Mouse (Mus musculus) thymus, postnatal 4 days (tissue): ENCODE results near the gene Stk39.

Experiments used
- DNase-seq: peaks from one replicate; pipeline ENCODE4 v3.0.0; 2021

The Stk39 gene

DNA sequence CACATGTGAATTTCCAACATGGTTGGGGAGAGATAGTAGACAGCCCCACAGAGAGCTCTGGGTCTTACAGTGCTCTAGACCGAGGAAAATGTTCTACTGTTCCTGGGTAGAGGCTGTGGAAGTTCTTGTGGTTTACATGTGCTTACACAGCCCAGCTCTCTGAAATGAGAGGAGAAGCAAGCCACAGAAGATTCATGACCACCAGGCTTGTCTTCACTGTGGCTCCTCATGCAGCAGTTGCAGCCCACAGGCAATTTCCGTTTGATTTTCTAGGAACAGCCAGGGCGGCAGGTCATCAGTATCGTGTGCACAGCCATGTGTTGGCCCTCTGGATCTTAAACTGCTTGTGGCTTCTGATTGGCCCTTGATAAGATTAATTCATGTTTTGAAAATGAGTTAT lies 252.2 kb downstream of the Stk39 start:
- DNase-seq: no peak

GRCm38 (mm10) chr2:68215176-68215575 lies 256.9 kb downstream of the Stk39 start:
- no peak for DNase-seq

GRCm38 (mm10) chr2:68214400-68214799 lies 257.7 kb downstream of the Stk39 start:
- DNase-seq: no peak

- DNase-seq: no peak
These were observed 260.6 kb downstream of the Stk39 start for GRCm38 (mm10) chr2:68211443-68211842.

GRCm38 (mm10) chr2:68196245-68196644 lies 275.8 kb downstream of the Stk39 start:
- DNase-seq: no peak

DNA sequence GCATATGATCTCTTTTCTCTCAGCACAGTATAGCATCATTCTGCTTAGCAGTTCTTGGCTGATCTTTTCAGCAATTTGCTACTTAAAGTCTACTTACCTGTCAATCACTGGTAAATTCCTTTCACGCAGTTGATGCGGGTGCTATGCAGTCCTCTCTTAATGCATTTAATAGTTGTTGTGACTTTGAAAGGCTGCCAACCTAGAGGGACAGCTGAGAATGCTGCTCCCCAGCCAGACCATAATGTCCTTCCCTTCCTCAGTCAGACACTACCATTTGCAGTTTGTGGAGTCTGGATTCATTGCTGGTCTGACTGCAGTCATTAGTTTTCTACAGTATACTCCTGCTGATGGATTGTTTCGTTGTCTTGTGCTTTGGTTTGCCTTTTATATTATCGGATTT lies 277.6 kb downstream of the Stk39 start:
- no peak for DNase-seq

DNA sequence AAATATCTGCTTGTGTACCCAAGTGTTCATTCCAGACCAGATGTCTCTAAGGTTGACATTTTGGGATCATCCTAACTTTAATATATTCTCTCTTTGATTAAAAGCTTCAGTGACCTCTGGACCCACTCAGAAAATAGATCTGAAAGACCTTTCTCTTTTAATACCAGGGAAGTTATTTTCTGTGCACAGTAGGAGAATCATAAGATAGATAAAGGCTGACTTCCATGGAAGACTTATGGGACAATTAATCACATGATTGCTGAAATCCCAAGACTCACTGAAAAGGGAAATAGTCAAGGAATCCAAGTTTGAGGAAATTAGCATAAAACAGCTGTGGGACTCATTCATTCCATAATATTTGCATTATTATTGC lies 278.6 kb downstream of the Stk39 start:
- no peak for DNase-seq

- no peak for DNase-seq
These were observed 279.2 kb downstream of the Stk39 start for GRCm38 (mm10) chr2:68192605-68193464.

DNA sequence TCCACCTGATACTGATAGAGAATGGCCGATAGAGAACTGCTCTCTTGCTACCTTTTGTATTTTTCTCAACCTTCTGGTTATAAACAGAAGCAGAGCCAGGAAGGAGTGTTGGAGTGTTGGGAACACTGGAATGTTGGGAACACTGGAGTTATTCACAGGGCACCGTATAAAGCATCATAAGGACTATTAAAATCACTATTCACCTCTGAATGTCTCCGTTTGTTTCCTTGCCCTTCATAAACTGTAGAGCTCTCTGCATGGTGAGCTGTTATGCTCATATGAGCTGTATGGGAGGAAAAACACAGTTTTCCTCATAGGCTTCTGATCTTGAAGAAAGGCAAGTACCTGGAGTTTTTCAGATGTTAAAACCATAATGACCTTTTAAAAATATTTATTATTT lies 295.6 kb downstream of the Stk39 start:
- DNase-seq: no peak

DNA sequence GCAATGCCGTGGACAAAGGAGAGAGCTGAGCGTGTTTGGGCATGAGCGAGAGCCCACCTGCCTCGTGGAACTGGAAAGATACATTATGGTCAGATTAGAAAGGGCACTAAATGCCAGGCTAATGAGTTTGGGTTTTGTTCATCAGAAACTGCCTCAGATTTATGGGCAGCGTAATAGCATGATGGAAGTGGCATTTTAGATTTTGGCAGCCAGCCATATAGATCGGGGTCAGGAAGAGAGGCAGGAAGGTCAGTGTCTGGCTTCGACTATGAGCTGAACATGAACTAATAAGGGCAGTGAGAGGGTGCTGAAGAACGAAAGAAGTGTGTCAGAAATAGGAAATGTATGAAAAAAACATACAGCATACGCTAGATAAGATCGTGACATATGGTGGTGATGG lies 300.8 kb downstream of the Stk39 start:
- no peak for DNase-seq

- DNase-seq: no peak
These were observed 310.1 kb downstream of the Stk39 start for GRCm38 (mm10) chr2:68162012-68162411.

DNA sequence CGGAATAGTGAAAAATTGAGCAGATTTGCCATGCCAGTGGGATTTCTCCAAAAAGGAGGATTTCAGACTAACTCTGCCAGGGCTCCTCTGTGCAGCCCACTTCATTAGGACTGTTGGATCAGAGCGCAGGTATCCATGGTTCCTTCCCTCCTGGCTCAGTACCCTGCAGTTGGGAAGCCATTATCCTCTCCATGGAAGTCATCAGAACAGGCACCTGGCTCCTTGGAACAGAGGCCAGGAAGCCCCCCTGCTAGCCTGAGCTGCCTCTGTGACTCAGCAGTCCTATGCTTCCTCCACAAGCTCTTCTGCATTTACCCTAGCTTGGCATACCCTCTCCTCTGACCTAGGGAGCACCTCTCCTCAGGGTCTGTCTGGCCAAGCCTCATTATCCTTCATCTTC lies 311.5 kb downstream of the Stk39 start:
- DNase-seq: no peak
